Mouse (Mus musculus) limb, embryonic 14.5 days (tissue): ENCODE results near the gene H2-Ke6. TPM values are rescaled to one million over a fixed set of nuclear protein-coding genes. Genes with fewer than 3 reads are reported as not detected.
A peak's percentile ranks its signal among the peaks of the same experiment; 100 is the strongest.

Experiments used
- ATAC-seq: fragments of 200-750 bp; cut with Nextera tagmentation; 2 replicates; pipeline ENCODE4 v1.8.0; 2017; ENCODE audit warnings: low read depth, moderate number of reproducible peaks, moderate TSS enrichment; ENCODE audit not compliant: low FRiP score
- DNase-seq: peaks from one replicate; pipeline ENCODE4 v3.0.0-alpha.2; 2015; ENCODE audit warnings: low spot score
- H3K27ac ChIP-seq: fragments of 300-500 bp; sonication (generic); replicated peaks from 2 replicates; pipeline ENCODE4 v1.5.1; 2014; ENCODE audit warnings: low read depth, mild to moderate bottlenecking, low read length, moderate library complexity, mixed read lengths
- H3K27me3 ChIP-seq: fragments of 300-500 bp; sonication (generic); 2 replicates; pipeline ENCODE4 v1.6.1; 2014; ENCODE audit warnings: low read length, mixed read lengths; ENCODE audit not compliant: control insufficient read depth, insufficient read depth
- H3K36me3 ChIP-seq: fragments of 300-500 bp; sonication (generic); 2 replicates; pipeline ENCODE4 v1.6.1; 2014; ENCODE audit warnings: mild to moderate bottlenecking, low read length, moderate library complexity, mixed read lengths; ENCODE audit not compliant: control insufficient read depth, insufficient read depth
- H3K4me1 ChIP-seq: fragments of 300-500 bp; sonication (generic); 2 replicates; pipeline ENCODE4 v1.6.1; 2014; ENCODE audit warnings: antibody characterized with exemption, low read length, mixed read lengths; ENCODE audit not compliant: control insufficient read depth, insufficient read depth
- H3K4me2 ChIP-seq: fragments of 300-500 bp; sonication (generic); replicated peaks from 2 replicates; pipeline ENCODE4 v1.6.1; 2014; ENCODE audit warnings: low read depth, mild to moderate bottlenecking, low read length, moderate library complexity; ENCODE audit not compliant: severe bottlenecking
- H3K4me3 ChIP-seq: fragments of 300-500 bp; sonication (generic); replicated peaks from 2 replicates; pipeline ENCODE4 v1.5.1; 2014; ENCODE audit warnings: low read length
- H3K9ac ChIP-seq: fragments of 300-500 bp; sonication (generic); 2 replicates; pipeline ENCODE4 v1.6.1; 2014; ENCODE audit warnings: mild to moderate bottlenecking, low read depth, low read length, moderate library complexity; ENCODE audit not compliant: severe bottlenecking
- H3K9me3 ChIP-seq: fragments of 300-500 bp; sonication (generic); 2 replicates; pipeline ENCODE4 v1.6.1; 2016; ENCODE audit warnings: low read length; ENCODE audit not compliant: control insufficient read depth
- POLR2A ChIP-seq: fragments of 200-500 bp; IDR thresholded peaks from 2 replicates; pipeline ENCODE4 v1.8.0; 2012; ENCODE audit warnings: inconsistent platforms, mild to moderate bottlenecking, moderate library complexity, borderline replicate concordance; ENCODE audit not compliant: insufficient read depth, insufficient read length; ENCODE audit errors: extremely low read depth
- WGBS: fragments of 180-500 bp; shearing (Covaris S2); extraction: QIAGEN DNeasy Blood & Tissue Kit; methylation state at CpG from one replicate; pipeline ENCODE4 v1.1.7; 2014; 5-methylcytosine and 5-hydroxymethylcytosine counted together
- polyA plus RNA-seq, 2 experiments: library from polyadenylated mRNA; depleted of rRNA in 1 of 2; stranded (reverse) in 1 of 2; unstranded in 1 of 2; fragments of >200 nt; fragmentation: Nextera tagmentation in 1 of 2; extraction: Ambion mirVana in 1 of 2; gene quantifications; 2 replicates each; pipeline versions ENCODE4 v1.2.1 to v1.2.3; 2012 to 2014

H2-Ke6 gene
- polyA plus RNA-seq, 2 experiments = 48.1 to 104 TPM

DNA sequence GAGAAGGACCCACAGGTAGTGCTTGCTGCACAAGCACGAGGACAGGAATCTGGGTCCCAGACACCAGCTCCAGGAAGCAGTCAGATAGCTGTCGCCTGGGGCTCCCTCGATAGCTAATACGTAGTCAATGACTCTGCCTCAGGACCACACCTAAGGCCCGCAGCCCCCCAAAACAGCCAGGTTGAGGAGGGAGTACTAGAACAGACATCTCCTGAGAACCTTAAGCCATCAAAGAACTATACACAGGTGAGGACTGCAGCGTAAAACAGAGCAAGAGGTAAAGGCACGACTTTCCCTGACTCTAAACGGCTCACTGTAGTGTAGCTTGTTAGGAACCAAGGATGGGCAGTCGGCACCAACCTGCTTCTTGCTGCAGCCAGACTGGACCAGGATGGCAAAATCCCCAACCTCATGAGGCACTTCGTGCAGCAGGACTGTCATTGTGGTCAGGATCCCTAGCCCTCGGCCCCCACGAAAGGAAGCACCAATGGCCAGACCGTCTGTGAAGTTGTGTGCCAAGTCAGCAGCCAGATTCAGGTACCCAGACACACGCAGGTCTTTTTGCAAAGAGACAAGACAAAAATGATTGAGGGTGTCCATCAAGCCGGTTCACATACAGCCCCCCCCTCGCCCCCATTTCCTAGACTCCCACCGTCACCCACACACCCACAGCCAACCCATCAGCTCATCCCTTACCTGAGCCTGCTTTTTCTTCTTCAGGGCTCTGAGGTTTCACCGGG, 1.5 kb upstream of the H2-Ke6 start:
- ATAC-seq (no peak), DNase-seq (no peak)
- H3K4me1 ChIP-seq = peaks cover 43% of the 10 kb centered on the region
- H3K9me3 ChIP-seq = no peaks in the 10 kb centered on the region
- H3K36me3 ChIP-seq = peaks cover 38% of the 10 kb centered on the region
- H3K27me3 ChIP-seq = no peaks in the 10 kb centered on the region
- peak overlapping the region; percentile 96 for H3K4me2 ChIP-seq
- no peak overlapping the region for H3K27ac ChIP-seq
- peak overlapping the region; percentile 89 for H3K4me3 ChIP-seq
- 87% methylated on average over 18 of the region's 18 CpGs for WGBS
- H3K9ac ChIP-seq = no peak overlapping the region; the same call in 1 of the 2 replicates
- no peak for TF ChIP-seq POLR2A

DNA sequence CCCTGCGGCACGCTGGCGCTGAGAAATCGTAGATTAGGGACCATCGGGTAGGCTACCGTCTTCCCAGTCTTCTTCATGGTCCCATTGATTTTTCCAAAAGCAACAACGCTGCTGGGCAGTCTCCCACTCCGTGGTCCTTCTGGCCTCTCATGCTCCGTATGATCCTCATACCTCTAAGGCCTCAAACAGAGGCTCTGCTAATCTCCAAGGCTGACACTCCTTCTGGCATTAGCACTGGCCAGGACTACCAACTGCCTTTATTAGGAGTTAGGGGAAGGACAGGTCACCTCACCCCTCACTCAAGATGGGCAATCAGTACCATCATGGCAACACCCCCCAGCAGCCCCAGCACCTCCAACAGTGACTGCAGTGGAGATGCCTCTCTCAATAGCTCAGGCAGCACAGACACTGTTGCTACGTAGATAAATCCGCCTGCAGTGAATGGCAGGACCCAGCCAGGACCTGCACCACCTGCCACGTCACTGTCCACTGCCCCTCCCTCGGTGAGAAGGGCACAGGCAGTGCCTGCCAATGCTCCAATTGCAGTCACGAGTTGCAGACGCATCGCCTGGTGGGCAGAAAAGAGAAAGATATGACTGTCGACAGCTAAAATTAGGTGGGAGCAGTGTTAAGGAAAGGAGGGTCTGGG, 765 bp upstream of the H2-Ke6 start:
- Histone ChIP-seq H3K9ac (no peak overlapping the region), H3K4me3 (peak overlapping the region; percentile 1; the same call in 1 of the 2 replicates), H3K27me3 (no peaks in the 10 kb centered on the region), H3K4me2 (peak overlapping the region; percentile 93; the same call in 1 of the 2 replicates), H3K4me1 (peaks cover 47% of the 10 kb centered on the region), H3K27ac (peak overlapping the region; percentile 28), H3K36me3 (peaks cover 31% of the 10 kb centered on the region), H3K9me3 (no peaks in the 10 kb centered on the region)
- DNase-seq (no peak), ATAC-seq (no peak)
- 76% methylated on average over 17 of the region's 17 CpGs for WGBS
- TF ChIP-seq POLR2A = no peak

DNA sequence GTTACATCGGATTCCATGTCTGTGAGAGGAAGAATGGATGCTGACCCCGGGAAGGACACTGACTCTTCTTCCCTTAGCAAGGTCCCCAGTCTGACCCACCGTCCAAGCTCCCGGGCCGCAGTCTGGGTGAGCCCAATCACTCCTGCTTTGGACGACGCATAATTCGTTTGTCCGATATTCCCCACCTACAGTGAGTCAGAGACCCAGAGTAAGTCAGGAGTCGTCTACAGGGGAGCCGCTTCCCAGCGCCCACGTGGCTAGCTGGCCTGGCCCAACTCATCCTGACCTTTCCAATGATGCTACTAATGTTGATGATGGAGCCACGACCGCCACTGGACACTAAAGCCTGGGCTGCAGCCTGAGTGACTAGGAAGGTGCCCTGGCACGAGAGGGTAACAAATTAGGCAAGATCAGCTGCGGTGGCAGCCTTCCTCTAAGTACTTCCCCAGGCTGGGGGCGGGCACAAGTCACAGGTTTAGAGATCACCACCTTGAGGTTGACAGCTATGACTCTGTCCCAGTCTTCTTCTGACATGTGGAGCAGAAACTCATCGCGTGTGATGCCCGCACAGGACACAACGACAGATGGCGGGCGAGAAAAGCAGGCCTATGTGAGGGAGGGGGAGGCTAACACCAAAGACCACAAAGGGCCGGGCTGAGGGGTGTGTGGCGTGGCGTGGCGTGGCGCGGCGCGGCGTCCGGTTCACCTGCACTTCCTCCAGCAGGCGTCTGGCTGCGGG, 774 bp downstream of the H2-Ke6 start:
- H3K4me2 ChIP-seq = peak overlapping the region; percentile 93
- peak overlapping the region; percentile 67 for H3K4me3 ChIP-seq
- TF ChIP-seq POLR2A = no peak
- peak overlapping the region; percentile 68 for H3K9ac ChIP-seq
- WGBS = 19% methylated on average over 23 of the region's 36 CpGs
- H3K27ac ChIP-seq = peak overlapping the region; percentile 71
- no peaks in the 10 kb centered on the region for H3K9me3 ChIP-seq
- DNase-seq (no peak), ATAC-seq (no peak)
- H3K36me3 ChIP-seq = peaks cover 32% of the 10 kb centered on the region
- H3K4me1 ChIP-seq = peaks cover 37% of the 10 kb centered on the region
- no peaks in the 10 kb centered on the region for H3K27me3 ChIP-seq

DNA sequence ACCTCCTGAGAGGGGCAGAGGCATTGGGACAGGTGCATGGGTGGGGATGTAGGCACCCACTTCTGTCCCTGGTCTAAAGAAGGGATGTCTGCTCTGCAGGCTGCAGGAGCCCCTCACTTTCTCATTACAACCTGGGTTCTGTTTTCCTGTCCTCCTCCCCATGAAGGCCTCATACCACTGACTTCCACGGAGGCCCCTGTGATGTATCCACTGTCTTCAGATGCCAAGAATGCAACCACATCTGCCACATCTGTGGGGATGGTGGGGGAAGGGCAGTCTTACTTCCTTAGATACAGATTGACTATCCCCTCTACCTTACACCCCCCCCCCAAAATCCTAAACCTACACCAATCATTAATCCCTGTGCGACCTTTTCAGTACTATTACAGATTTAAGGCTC, 1.6 kb downstream of the H2-Ke6 start:
- no peak overlapping the region for H3K9ac ChIP-seq
- peaks cover 41% of the 10 kb centered on the region for H3K36me3 ChIP-seq
- H3K4me3 ChIP-seq = peak overlapping the region; percentile 91; the same call in 1 of the 2 replicates
- H3K4me2 ChIP-seq = peak overlapping the region; percentile 94; the same call in 1 of the 2 replicates
- WGBS = 33% methylated on average over 2 of the region's 2 CpGs
- peaks cover 37% of the 10 kb centered on the region for H3K4me1 ChIP-seq
- no peaks in the 10 kb centered on the region for H3K9me3 ChIP-seq
- ATAC-seq (no peak), DNase-seq (no peak)
- TF ChIP-seq POLR2A = no peak
- no peaks in the 10 kb centered on the region for H3K27me3 ChIP-seq
- H3K27ac ChIP-seq = no peak overlapping the region

DNA sequence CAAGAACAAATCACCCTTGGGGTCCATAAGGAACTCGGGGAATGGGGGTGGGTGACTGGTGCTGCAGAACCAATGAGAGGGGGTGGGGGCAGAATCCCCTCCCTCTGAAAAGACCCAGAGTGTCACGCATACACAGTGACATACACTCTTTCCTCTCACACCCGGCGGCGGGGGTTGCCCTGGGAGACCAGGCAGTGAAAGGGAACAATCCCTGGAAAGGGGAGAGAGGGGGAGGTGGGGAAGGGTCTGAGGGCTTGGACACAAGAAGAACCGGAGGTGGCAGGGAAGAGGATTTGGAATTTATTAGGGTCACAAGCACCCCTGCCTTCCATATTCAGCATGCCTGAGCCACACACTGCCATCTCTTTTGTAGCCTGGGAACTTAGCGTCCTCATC, 2.1 kb downstream of the H2-Ke6 start:
- Histone ChIP-seq H3K9me3 (no peaks in the 10 kb centered on the region), H3K36me3 (peaks cover 45% of the 10 kb centered on the region), H3K27ac (no peak overlapping the region), H3K27me3 (no peaks in the 10 kb centered on the region), H3K9ac (no peak overlapping the region), H3K4me2 (peak overlapping the region; percentile 94), H3K4me1 (peaks cover 37% of the 10 kb centered on the region), H3K4me3 (peak overlapping the region; percentile 91)
- DNase-seq (no peak), ATAC-seq (no peak)
- no peak for TF ChIP-seq POLR2A
- WGBS = 26% methylated on average over 7 of the region's 7 CpGs
